ENCODE assay signal across 9 mouse cellular contexts in genomic region chr1:133083942-133084625, GRCm38 (mm10). TPM values are rescaled to one million over a fixed set of nuclear protein-coding genes. Genes with fewer than 3 reads are reported as not detected.
DNase-seq lines count a peak whose midpoint lies in the region; ATAC-seq and TF ChIP-seq lines count a peak whose summit lies in the region.
"Had no signal": no experiment of that assay in that cellular context is flagged by ENCODE, and none has a peak within 500 bp of the region (broad histone marks: within the 10 kb centered on the region; RNA-seq: fewer than 3 reads in every experiment).

No protein-coding gene starts in this region.

- H3K4me3 ChIP-seq in CH12.LX (replicated peaks in 1 of 3; ENCODE audit: low read depth in 2 of 3, low read length in 2 of 3, poor library complexity in 1 of 3), result peak overlapping the region; percentile 2 to 47 (median 39)
- no peak overlapping the region for H3K4me3 ChIP-seq in bone marrow, adult 2 months (replicated peaks; ENCODE audit: control insufficient read depth, low read depth, low read length)
- no peak overlapping the region for H3K4me3 ChIP-seq in midbrain, postnatal 0 days (ENCODE audit: low read depth, low read length)
- H3K4me3 ChIP-seq: limb, embryonic 13.5 days had no signal

- no peaks in the 10 kb centered on the region for H3K9me3 ChIP-seq in CH12.LX (replicated peaks; ENCODE audit: low read length)
- H3K9me3 ChIP-seq in midbrain, postnatal 0 days (ENCODE audit: low read length), result no peaks in the 10 kb centered on the region
- H3K9me3 ChIP-seq: limb, embryonic 13.5 days had no signal

- H3K9ac ChIP-seq in CH12.LX (ENCODE audit: insufficient read depth, low read depth), result peak overlapping the region; percentile 49
- no peak overlapping the region for H3K9ac ChIP-seq in midbrain, postnatal 0 days (replicated peaks; ENCODE audit: low read length, poor library complexity, severe bottlenecking)
- H3K9ac ChIP-seq: limb, embryonic 13.5 days had no signal

- no peak for TF ChIP-seq RAD21 in CH12.LX (IDR thresholded peaks at IDR 0.05; ENCODE audit: low read depth, low read length)

- DNase-seq in CH12.LX (ENCODE audit: extremely low read depth), result peak; percentile 73
- peak; percentile 71 to 78 for DNase-seq in heart, postnatal 10 days
- peak; percentile 66 for DNase-seq in lung, postnatal 14 days
- no peak for DNase-seq in adrenal gland, adult 8-10 months
- DNase-seq in midbrain, postnatal 0 days (ENCODE audit: low spot score), result no peak
- DNase-seq in urinary bladder, postnatal 4 days (ENCODE audit: low spot score in 2 of 2), result no peak

- dilution Hi-C loops in CH12.LX (cut with MboI; ENCODE audit: extremely low pct_ligation_motif_present, extremely low pct_unique_long_range_greater_than_20kb, low sequenced_read_pairs), result no loop called here

- TF ChIP-seq EP300 in CH12.LX (IDR thresholded peaks at IDR 0.05; ENCODE audit: low read length), result peak; percentile 34; the same call in 1 of the 2 replicates

- no peak for TF ChIP-seq CTCF in CH12.LX (conservative IDR thresholded peaks at IDR 0.05 in 1 of 2, IDR thresholded peaks at IDR 0.05 in 1 of 2; ENCODE audit: low read depth in 2 of 2, low read length in 2 of 2)
- TF ChIP-seq CTCF in bone marrow, adult 2 months (IDR thresholded peaks at IDR 0.05; ENCODE audit: control insufficient read depth, insufficient read depth, low read length), result no peak
- TF ChIP-seq CTCF in midbrain, postnatal 0 days (IDR thresholded peaks at IDR 0.05), result no peak

- no peak; the same call in 1 of the 2 replicates for TF ChIP-seq POLR2A in CH12.LX (IDR thresholded peaks at IDR 0.05; ENCODE audit: low read depth, low read length)
- TF ChIP-seq POLR2A in bone marrow, adult 2 months (IDR thresholded peaks at IDR 0.05; ENCODE audit: borderline replicate concordance, control insufficient read depth, low read depth, low read length), result peak; percentile 38; the same call in 1 of the 2 replicates

- H3K4me1 ChIP-seq in CH12.LX (ENCODE audit: control insufficient read depth in 1 of 2, insufficient read depth in 2 of 2), result peaks cover 47 to 85% of the 10 kb centered on the region in 2 experiments
- peaks cover 4% of the 10 kb centered on the region for H3K4me1 ChIP-seq in bone marrow, adult 2 months (ENCODE audit: control insufficient read depth, insufficient read depth, low read length)
- no peaks in the 10 kb centered on the region for H3K4me1 ChIP-seq in midbrain, postnatal 0 days (ENCODE audit: insufficient read depth, low read length)

- H3K36me3 ChIP-seq in CH12.LX (replicated peaks in 1 of 2; ENCODE audit: control insufficient read depth in 1 of 2, insufficient read depth in 1 of 2, low read length in 1 of 2), result peaks cover 48 to 74% of the 10 kb centered on the region in 2 experiments
- peaks cover 41% of the 10 kb centered on the region for H3K36me3 ChIP-seq in midbrain, postnatal 0 days (ENCODE audit: insufficient read depth, low read length)

- peak overlapping the region; percentile 65 for H3K4me2 ChIP-seq in CH12.LX (ENCODE audit: insufficient read depth, low read depth, poor library complexity, severe bottlenecking)
- no peak overlapping the region for H3K4me2 ChIP-seq in midbrain, postnatal 0 days (ENCODE audit: low read depth, low read length, poor library complexity, severe bottlenecking)
- H3K4me2 ChIP-seq: limb, embryonic 13.5 days had no signal

- H3K79me2 ChIP-seq in CH12.LX (replicated peaks; ENCODE audit: control insufficient read depth, extremely low read depth, insufficient read depth, poor library complexity, severe bottlenecking), result no peaks in the 10 kb centered on the region

- H3K27me3 ChIP-seq in CH12.LX (replicated peaks), result no peaks in the 10 kb centered on the region
- no peaks in the 10 kb centered on the region for H3K27me3 ChIP-seq in midbrain, postnatal 0 days (ENCODE audit: insufficient read depth, low read length)
- H3K27me3 ChIP-seq: limb, embryonic 13.5 days had no signal

- whole genome bisulfite sequencing in bone marrow, adult 2 months, result 66% methylated on average over 11 of the region's 11 CpGs
- 78% methylated on average over 11 of the region's 11 CpGs for WGBS in midbrain, postnatal 0 days

- intact Hi-C loops in heart, postnatal 10 days (cut with DNase I), result no loop called here

- ATAC-seq in midbrain, postnatal 0 days (ENCODE audit: low FRiP score), result no peak
- no peak for ATAC-seq in frontal cortex, adult (ENCODE audit: low TSS enrichment)

- peak overlapping the region; percentile 100 for H3K27ac ChIP-seq in CH12.LX (ENCODE audit: insufficient read depth, low read depth)
- peak overlapping the region; percentile 94 for H3K27ac ChIP-seq in bone marrow, adult 2 months (ENCODE audit: control insufficient read depth, insufficient read depth, low read depth, low read length, poor library complexity)
- H3K27ac ChIP-seq in midbrain, postnatal 0 days (ENCODE audit: low read depth, low read length), result no peak overlapping the region
- H3K27ac ChIP-seq: limb, embryonic 13.5 days had no signal

- in situ Hi-C loops in CH12.LX (cut with MboI; ENCODE audit: low pct_ligation_motif_present, low pct_unique_long_range_greater_than_20kb, low sequenced_read_pairs), result no loop called here

TF ChIP-seq in CH12.LX, 34 proteins besides CTCF, POLR2A, EP300 and RAD21:
- TF ChIP-seq MAZ (IDR thresholded peaks at IDR 0.05; ENCODE audit: low read depth, low read length) (0 out of 2 replicates have a peak, but pooled peaks have one; percentile 19), MEF2A (IDR thresholded peaks at IDR 0.05; ENCODE audit: borderline replicate concordance, low read depth, low read length) (peak; percentile 81), ZKSCAN1 (IDR thresholded peaks at IDR 0.05; ENCODE audit: borderline replicate concordance, low read depth, low read length) (no peak), MXI1 (IDR thresholded peaks at IDR 0.05; ENCODE audit: low read depth, low read length) (peak; percentile 58; the same call in 1 of the 2 replicates), GABPA (IDR thresholded peaks at IDR 0.05; ENCODE audit: insufficient replicate concordance, low read depth, low read length) (no peak), UBTF (IDR thresholded peaks at IDR 0.05; ENCODE audit: low read depth, low read length) (peak; percentile 61; the same call in 1 of the 2 replicates), MYC (IDR thresholded peaks at IDR 0.05; ENCODE audit: low read depth, low read length) (0 out of 2 replicates have a peak, but pooled peaks have one; percentile 41), IRF4 (IDR thresholded peaks at IDR 0.05; ENCODE audit: low read depth, low read length) (peak; percentile 49), TCF12 (IDR thresholded peaks at IDR 0.05; ENCODE audit: low read depth, low read length) (peak; percentile 79; the same call in 1 of the 2 replicates), BHLHE40 (IDR thresholded peaks at IDR 0.05; ENCODE audit: low read depth, low read length) (peak; percentile 10; the same call in 1 of the 2 replicates), HCFC1 (IDR thresholded peaks at IDR 0.05; ENCODE audit: low read depth, low read length) (peak; percentile 7; the same call in 1 of the 2 replicates), SIN3A (IDR thresholded peaks at IDR 0.05; ENCODE audit: low read length) (peak; percentile 87), ZNF384 (IDR thresholded peaks at IDR 0.05; ENCODE audit: low read depth, low read length) (no peak), ETS1 (conservative IDR thresholded peaks at IDR 0.05; ENCODE audit: low read depth, low read length) (peak; percentile 33), ELF1 (IDR thresholded peaks at IDR 0.05; ENCODE audit: low read depth, low read length) (0 out of 2 replicates have a peak, but pooled peaks have one; percentile 34)
TF ChIP-seq in CH12.LX: peak in this region for 12.

RNA-seq across cellular contexts. Expression of gene Pik3c2b, which starts 38.6 kb away (rescaled TPM):
- total RNA-seq in CH12.LX (2012; rRNA removed), result 15.9 and 16.5 TPM in 2 replicates
- total RNA-seq in CH12.LX (2014; rRNA removed), result 7.2 and 8.7 TPM in 2 replicates
- polyA plus RNA-seq in CH12.LX (2012; ENCODE audit: insufficient read length, low read depth), result 9.2 and 12.0 TPM in 2 replicates
- polyA plus RNA-seq in bone marrow, adult 2 months (2011; ENCODE audit: insufficient read depth, insufficient read length, low replicate concordance, missing spikeins), result 6.6 and 17.9 TPM in 2 replicates
- total RNA-seq in heart, postnatal 10 days (2021), result 10 to 100 TPM; 26.1 to 36.5 TPM
- 10 to 100 TPM in 2 of 4 experiments, 1 to 10 TPM in 2; 6.1 to 12.5 (median 8.5) TPM for total RNA-seq in adrenal gland, adult 8-10 months (2022)
- 21.3 and 28.5 TPM in 2 replicates for total RNA-seq in midbrain, postnatal 0 days (2014; rRNA removed)
- polyA plus RNA-seq in midbrain, postnatal 0 days (2015; fragmentation: Nextera tagmentation; extraction: Ambion mirVana), result 8.4 and 9.2 TPM in 2 replicates

RNA-seq across cellular contexts. Expression of gene Ppp1r15b, which starts 46.9 kb away (rescaled TPM):
- total RNA-seq in CH12.LX (2012; rRNA removed) (47.6 and 50.6 TPM in 2 replicates), CH12.LX (2014; rRNA removed) (46.7 and 47.5 TPM in 2 replicates)
- 31.4 and 33.1 TPM in 2 replicates for polyA plus RNA-seq in CH12.LX (2012; ENCODE audit: insufficient read length, low read depth)
- polyA plus RNA-seq in bone marrow, adult 2 months (2011; ENCODE audit: insufficient read depth, insufficient read length, low replicate concordance, missing spikeins), result 51.2 and 59.4 TPM in 2 replicates
- total RNA-seq in heart, postnatal 10 days (2021), result 10 to 100 TPM; 38.2 to 42.1 TPM
- total RNA-seq in adrenal gland, adult 8-10 months (2022), result 10 to 100 TPM; 67.1 to 80.6 (median 71.1) TPM
- total RNA-seq in midbrain, postnatal 0 days (2014; rRNA removed), result 42.3 and 45.3 TPM in 2 replicates
- polyA plus RNA-seq in midbrain, postnatal 0 days (2015; fragmentation: Nextera tagmentation; extraction: Ambion mirVana), result 16.9 and 17.5 TPM in 2 replicates

RNA-seq across cellular contexts. Expression of gene Mdm4, which starts 53.7 kb away (rescaled TPM):
- total RNA-seq in CH12.LX (2012; rRNA removed), result 84.5 and 107 TPM in 2 replicates
- 66.5 and 68.3 TPM in 2 replicates for total RNA-seq in CH12.LX (2014; rRNA removed)
- 78.9 and 79.0 TPM in 2 replicates for polyA plus RNA-seq in CH12.LX (2012; ENCODE audit: insufficient read length, low read depth)
- polyA plus RNA-seq in bone marrow, adult 2 months (2011; ENCODE audit: insufficient read depth, insufficient read length, low replicate concordance, missing spikeins), result 33.1 and 66.0 TPM in 2 replicates
- 10 to 100 TPM; 48.9 to 49.0 TPM for total RNA-seq in heart, postnatal 10 days (2021)
- 100 to 1,000 TPM in 2 of 4 experiments, 10 to 100 TPM in 2; 58.6 to 172 (median 91.8) TPM for total RNA-seq in adrenal gland, adult 8-10 months (2022)
- 54.4 and 84.5 TPM in 2 replicates for total RNA-seq in midbrain, postnatal 0 days (2014; rRNA removed)
- 28.2 and 28.9 TPM in 2 replicates for polyA plus RNA-seq in midbrain, postnatal 0 days (2015; fragmentation: Nextera tagmentation; extraction: Ambion mirVana)

Comparison
In these comparisons a context has a peak if more than half of its experiments do, and no peak if none do; other contexts are left out.
1. DNase-seq: peak in CH12.LX (single experiment), heart, postnatal 10 days (2 of 2) and lung, postnatal 14 days (single experiment); none in adrenal gland, adult 8-10 months (single experiment), midbrain, postnatal 0 days (single experiment) and urinary bladder, postnatal 4 days (0 of 2).
2. H3K4me3 ChIP-seq: peak in CH12.LX (3 of 3); none in bone marrow, adult 2 months (single experiment) and midbrain, postnatal 0 days (single experiment).